ENCODE assay signal across 23 mouse cellular contexts in the genomic region with DNA sequence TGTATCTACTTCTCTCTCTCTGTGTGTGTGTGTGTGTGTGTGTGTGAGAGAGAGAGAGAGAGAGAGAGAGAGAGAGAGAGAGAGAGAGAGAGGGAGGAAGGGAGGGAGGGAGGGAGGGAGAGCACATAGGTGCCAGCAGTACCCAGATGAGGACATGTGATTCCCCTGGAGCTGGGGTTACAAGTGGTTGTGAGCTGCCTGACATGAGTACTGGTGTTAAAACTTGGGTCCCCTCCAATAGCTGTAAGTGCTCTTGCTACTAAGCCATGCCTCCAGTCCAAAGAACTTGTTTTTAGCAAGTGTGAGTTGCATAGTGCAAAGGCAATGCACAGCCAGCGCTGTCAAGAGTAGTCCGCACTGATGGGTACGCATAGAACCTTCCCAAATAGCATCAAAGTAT.
"Had no signal": no experiment of that assay in that cellular context is flagged by ENCODE, and none has a peak within 500 bp of the region (broad histone marks: within the 10 kb centered on the region; RNA-seq: fewer than 3 reads in every experiment).

No protein-coding gene starts in this region.

- H3K9me3 ChIP-seq: hindbrain, embryonic 13.5 days; hindbrain, embryonic 15.5 days; kidney, embryonic 15.5 days; limb, embryonic 13.5 days; limb, embryonic 15.5 days; liver, embryonic 12.5 days had no signal

- H3K27me3 ChIP-seq: hindbrain, embryonic 13.5 days; hindbrain, embryonic 15.5 days; kidney, embryonic 15.5 days; limb, embryonic 13.5 days; limb, embryonic 15.5 days; liver, embryonic 12.5 days had no signal

- ATAC-seq: forebrain, postnatal 0 days; hindbrain, postnatal 0 days; liver, embryonic 12.5 days had no signal

- H3K4me3 ChIP-seq: heart, adult 2 months; heart, embryonic 12.5 days; hindbrain, embryonic 13.5 days; hindbrain, embryonic 15.5 days; kidney, embryonic 15.5 days; limb, embryonic 13.5 days; limb, embryonic 15.5 days; liver, embryonic 12.5 days had no signal

- DNase-seq: forebrain, postnatal 0 days; gastrocnemius, postnatal 14 days; gastrocnemius, postnatal 36 days; heart, adult 11 months; heart, adult 2 months; kidney, adult 11 months; kidney, adult 2 months; kidney, adult 9 months; kidney, postnatal 14 days; kidney, postnatal 36 days; layer of hippocampus, adult 9-11 months; layer of hippocampus, postnatal 36 days; left cerebral cortex, postnatal 4 days had no signal

- H3K4me2 ChIP-seq: heart, embryonic 12.5 days; hindbrain, embryonic 13.5 days; hindbrain, embryonic 15.5 days; kidney, embryonic 15.5 days; limb, embryonic 13.5 days; limb, embryonic 15.5 days; liver, embryonic 12.5 days had no signal

- H3K9ac ChIP-seq: forebrain, postnatal 0 days; heart, embryonic 12.5 days; hindbrain, embryonic 13.5 days; hindbrain, embryonic 15.5 days; kidney, embryonic 15.5 days; limb, embryonic 13.5 days; limb, embryonic 15.5 days; liver, embryonic 12.5 days; liver, embryonic 14.5 days had no signal

- H3K4me1 ChIP-seq: hindbrain, embryonic 13.5 days; hindbrain, embryonic 15.5 days; kidney, embryonic 15.5 days; limb, embryonic 13.5 days; limb, embryonic 15.5 days had no signal

- H3K36me3 ChIP-seq: heart, embryonic 12.5 days; hindbrain, embryonic 13.5 days; hindbrain, embryonic 15.5 days; kidney, embryonic 15.5 days; limb, embryonic 13.5 days; limb, embryonic 15.5 days; liver, embryonic 12.5 days had no signal

- H3K27ac ChIP-seq: heart, adult 2 months; hindbrain, embryonic 13.5 days; hindbrain, embryonic 15.5 days; hindbrain, postnatal 0 days; kidney, embryonic 15.5 days; kidney, postnatal 0 days; limb, embryonic 13.5 days; limb, embryonic 15.5 days; liver, embryonic 12.5 days; liver, embryonic 14.5 days had no signal
